Mouse (Mus musculus) brown adipose tissue, adult 24 weeks (tissue): ENCODE measurements at regions not wholly inside any gene's neighbourhood (a gene's known extent, or its start where the extent isn't known, plus 50 kb on each side); places are given as distances from the start of the nearest gene placed in this dataset.
"Not testable (repeated sequence)": the region's sequence is repeated elsewhere in the genome, so short reads cannot be mapped to it uniquely, and the experiment has no call there.

ENCODE experiments used
- H3K27ac ChIP-seq: fragments of 200-500 bp; replicated peaks from 2 replicates; pipeline ENCODE4 v1.5.1; 2012; ENCODE audit warnings: low read depth, mild to moderate bottlenecking, low read length
- H3K4me1 ChIP-seq: fragments of 200-500 bp; 2 replicates; pipeline ENCODE4 v1.6.1; 2012; ENCODE audit warnings: low read length, mixed read lengths; ENCODE audit not compliant: control insufficient read depth, insufficient read depth, insufficient read length
- H3K4me3 ChIP-seq: fragments of 200-500 bp; 2 replicates; pipeline ENCODE4 v1.5.1; 2012; ENCODE audit warnings: low read depth, mild to moderate bottlenecking, low read length, moderate library complexity; ENCODE audit not compliant: insufficient read depth

DNA sequence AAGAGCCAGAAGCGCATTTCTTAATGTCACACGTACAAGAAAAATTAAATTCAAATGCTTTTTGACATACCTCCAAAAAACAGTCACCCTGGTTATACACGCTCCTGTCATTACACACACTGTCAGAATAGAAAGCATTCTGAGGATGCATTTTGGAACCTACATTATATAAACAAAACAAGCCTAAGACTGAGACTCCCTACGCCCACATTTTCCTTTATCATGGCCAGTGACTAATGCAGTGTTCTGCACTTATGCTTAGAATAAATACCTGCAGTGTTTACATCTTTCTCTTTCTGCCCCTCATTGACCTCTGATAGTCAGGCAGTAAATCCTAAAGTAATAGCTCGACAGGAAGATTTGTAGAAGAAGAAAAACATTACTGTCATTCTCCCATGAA, 354.7 kb upstream of the Pkdcc start:
- H3K4me1 ChIP-seq, result no peaks in the 10 kb centered on the region
- no peak overlapping the region for H3K4me3 ChIP-seq
- H3K27ac ChIP-seq, result no peak overlapping the region

DNA sequence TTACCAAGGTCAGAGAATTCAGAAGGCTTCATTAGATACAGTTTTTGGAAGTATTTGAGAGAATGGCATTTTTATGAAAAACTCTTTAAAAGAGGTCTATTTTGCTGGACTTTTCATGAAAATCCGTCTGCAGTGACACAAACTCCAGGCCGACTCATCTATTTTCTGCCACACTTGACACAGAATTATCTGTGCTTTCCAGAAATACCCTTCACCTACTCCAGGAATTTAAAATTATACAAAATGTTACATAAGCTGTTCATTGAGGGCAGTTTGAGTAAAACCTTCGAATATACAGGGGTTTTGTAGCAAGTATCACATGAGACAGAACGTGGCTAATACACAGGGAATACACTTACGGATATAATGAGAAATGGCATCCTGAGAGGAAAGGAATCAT, 354.1 kb upstream of the Pkdcc start:
- Histone ChIP-seq H3K4me1 (no peaks in the 10 kb centered on the region), H3K4me3 (no peak overlapping the region), H3K27ac (no peak overlapping the region)

DNA sequence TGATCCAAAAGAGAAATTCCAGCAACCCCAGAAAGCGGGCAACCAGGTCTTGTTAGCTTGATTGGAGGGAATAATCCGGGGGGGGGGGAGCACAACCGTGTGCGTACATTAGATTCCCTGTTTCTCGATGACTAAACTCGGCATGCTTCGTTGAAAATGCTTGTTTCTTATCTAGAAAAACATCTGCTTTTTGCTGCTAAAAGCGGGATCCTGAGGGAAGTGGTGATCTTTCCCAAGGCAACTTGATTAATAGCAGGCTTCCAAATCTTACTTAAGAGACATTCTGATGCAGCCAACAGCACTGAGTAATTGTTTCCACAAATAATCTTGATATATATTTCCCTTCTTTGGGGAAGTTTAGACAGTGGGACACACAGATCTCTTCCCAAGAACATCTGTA, 338.0 kb upstream of the Pkdcc start:
- H3K4me1 ChIP-seq, result no peaks in the 10 kb centered on the region
- H3K4me3 ChIP-seq, result no peak overlapping the region
- H3K27ac ChIP-seq, result no peak overlapping the region

DNA sequence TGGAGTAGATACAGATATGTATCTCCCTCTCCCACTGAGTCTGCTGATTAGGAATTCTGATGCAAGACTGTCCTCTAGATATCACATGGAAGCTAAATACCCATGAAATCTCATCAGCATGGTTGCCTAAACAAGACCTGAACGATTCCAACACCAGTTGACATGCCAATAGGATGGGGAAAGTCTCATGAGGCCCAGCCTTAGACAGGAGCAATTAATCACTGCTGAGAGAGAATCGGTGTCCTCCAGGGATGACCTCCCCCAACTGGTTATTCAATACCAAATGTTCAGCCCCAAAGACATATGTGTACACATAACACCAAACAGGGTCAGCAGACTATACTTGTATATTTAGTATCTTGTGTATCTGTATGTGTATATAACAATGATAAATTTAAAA, 314.5 kb upstream of the Pkdcc start:
- no peak overlapping the region for H3K27ac ChIP-seq

DNA sequence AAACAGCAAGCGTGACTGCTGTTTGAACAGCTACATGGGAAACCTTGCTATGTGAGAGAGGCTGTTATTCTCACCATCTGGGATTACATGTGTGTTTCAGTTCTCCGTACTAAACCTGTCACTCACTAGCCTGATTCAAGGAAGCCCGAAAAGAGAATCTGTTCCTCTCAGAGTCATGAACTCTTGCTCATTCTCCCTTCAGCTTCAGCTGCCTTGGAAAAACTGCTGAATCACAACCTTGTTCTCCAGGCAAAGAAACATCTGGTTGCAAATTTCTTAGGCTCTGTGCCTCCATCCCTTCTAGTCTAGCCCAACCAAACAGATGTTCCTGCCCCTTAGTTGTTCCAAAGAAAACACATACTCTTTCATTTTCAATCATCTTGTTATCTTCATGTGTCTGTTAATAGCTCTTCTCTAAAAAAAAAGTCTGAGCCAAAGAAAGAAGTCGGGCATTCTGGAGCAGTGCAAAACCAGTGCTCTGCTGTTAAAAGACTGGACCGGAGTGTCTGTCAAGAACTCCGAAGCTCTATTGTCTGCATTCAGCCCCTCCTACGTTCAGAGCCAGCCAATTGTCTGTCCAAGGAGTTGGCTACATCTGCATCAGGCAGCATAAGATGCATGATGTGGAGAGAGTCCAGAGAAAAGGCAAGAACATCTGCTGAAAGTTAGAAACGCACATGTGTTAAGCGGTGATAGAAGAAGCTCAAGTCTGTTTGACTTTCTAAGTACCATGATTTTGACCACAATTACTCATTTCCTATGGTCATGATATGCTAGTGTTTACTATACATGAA, 313.8 kb upstream of the Pkdcc start:
- H3K4me1 ChIP-seq, result no peaks in the 10 kb centered on the region
- no peak overlapping the region for H3K4me3 ChIP-seq
- H3K27ac ChIP-seq, result no peak overlapping the region

More for the DNA sequence above, 314.5 kb upstream of the Pkdcc start:
- Histone ChIP-seq H3K4me3 (no peak overlapping the region), H3K4me1 (no peaks in the 10 kb centered on the region)

GRCm38 (mm10) chr17:82904961-82905360, 310.1 kb upstream of the Pkdcc start:
- no peak overlapping the region for H3K27ac ChIP-seq
- no peaks in the 10 kb centered on the region for H3K4me1 ChIP-seq
- H3K4me3 ChIP-seq, result no peak overlapping the region

DNA sequence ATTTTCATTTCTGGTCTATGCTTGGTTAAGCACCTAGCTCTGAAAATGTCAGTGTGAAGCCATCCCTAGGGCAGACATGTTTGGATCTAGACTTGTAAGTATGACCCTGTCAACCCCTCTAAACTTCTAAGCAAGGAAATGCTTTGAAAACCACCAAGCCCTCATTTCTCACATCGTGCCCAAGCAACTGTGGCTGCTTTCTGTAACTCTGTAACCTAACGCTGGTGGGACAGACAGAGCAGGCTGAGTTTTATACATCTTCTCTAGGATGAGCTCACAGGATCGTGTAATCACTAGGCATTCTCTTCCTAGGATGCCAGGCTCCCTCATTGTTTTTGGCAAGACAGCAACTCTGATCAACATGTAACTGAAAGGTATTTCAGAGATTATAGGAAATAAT, 309.6 kb upstream of the Pkdcc start:
- Histone ChIP-seq H3K4me3 (no peak overlapping the region), H3K4me1 (no peaks in the 10 kb centered on the region), H3K27ac (no peak overlapping the region)

DNA sequence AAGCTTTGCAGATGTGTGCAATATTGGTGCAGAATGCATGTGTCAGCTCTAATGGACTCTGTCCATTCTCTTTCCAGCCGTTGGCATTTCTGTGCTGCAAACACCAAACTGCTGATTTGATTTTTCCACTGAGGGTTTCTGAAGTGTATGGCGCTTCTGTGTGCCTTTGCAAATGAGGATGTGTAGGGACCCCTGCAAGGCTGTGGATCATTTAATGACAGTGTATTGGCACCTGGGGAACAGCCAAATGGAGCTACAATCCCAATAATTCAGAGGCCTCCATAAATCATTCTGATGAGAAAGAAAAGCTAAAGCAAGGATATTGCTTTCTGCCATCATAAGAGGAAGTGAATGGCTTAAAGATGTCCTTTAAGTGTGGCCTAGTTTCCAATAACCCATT, 305.9 kb upstream of the Pkdcc start:
- H3K4me3 ChIP-seq, result no peak overlapping the region
- H3K27ac ChIP-seq, result no peak overlapping the region
- H3K4me1 ChIP-seq, result no peaks in the 10 kb centered on the region

GRCm38 (mm10) chr17:82922986-82923385, 292.1 kb upstream of the Pkdcc start:
- H3K4me1 ChIP-seq, H3K27ac ChIP-seq, H3K4me3 ChIP-seq: not testable (repeated sequence)

GRCm38 (mm10) chr17:82925751-82926150, 289.3 kb upstream of the Pkdcc start:
- H3K4me3 ChIP-seq, result no peak overlapping the region
- H3K4me1 ChIP-seq, result no peaks in the 10 kb centered on the region
- no peak overlapping the region for H3K27ac ChIP-seq

- H3K4me1 ChIP-seq, result no peaks in the 10 kb centered on the region
- H3K4me3 ChIP-seq, result no peak overlapping the region
- no peak overlapping the region for H3K27ac ChIP-seq
Observed at GRCm38 (mm10) chr17:82927681-82928080, 287.4 kb upstream of the Pkdcc start.

- no peak overlapping the region for H3K4me3 ChIP-seq
- no peaks in the 10 kb centered on the region for H3K4me1 ChIP-seq
- H3K27ac ChIP-seq, result no peak overlapping the region
Observed at GRCm38 (mm10) chr17:82929511-82929910, 285.6 kb upstream of the Pkdcc start.

- Histone ChIP-seq H3K27ac (no peak overlapping the region), H3K4me3 (no peak overlapping the region), H3K4me1 (no peaks in the 10 kb centered on the region)
Observed at GRCm38 (mm10) chr17:82930738-82931137, 284.4 kb upstream of the Pkdcc start.

DNA sequence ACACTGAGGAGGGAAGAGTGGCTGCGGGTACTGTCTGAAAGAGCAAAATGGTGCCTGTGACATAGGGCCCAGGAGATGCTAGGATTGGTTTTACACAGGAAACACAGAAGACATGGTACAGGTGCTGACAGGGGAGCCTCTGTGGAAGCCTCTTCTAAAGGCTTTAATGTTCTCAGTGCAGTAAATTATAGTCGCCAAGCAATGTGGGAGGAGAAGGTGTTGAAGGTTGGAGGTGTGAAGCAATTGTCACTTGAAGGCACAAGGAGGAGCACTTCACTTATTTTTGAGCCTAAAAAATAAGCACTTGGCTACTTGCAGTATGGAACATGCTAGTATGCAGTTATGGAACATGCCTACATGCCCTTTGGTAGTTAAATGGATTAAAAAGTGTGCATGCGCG, 283.6 kb upstream of the Pkdcc start:
- Histone ChIP-seq H3K4me1 (no peaks in the 10 kb centered on the region), H3K4me3 (no peak overlapping the region), H3K27ac (no peak overlapping the region)

DNA sequence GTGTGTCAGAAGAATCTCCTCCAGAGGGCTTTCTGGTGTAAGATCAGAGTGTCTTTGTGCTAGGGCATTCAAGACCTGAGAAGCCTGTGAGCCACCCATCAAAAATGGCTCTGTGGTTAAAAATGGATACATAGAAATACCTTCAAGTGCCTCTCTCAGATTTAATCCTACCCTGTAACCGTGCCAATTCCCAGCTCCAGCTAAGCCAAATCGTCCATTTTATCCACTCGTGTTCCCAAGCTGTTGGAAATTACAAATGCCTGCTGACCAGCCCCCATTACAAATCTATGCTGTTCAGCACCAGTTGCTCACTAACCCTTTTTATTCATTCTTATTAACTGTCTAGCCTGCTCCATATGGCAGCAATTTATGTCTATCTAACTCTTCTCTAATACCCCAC, 278.3 kb upstream of the Pkdcc start:
- Histone ChIP-seq H3K4me3 (no peak overlapping the region), H3K27ac (no peak overlapping the region)

GRCm38 (mm10) chr17:82946083-82946482, 269.0 kb upstream of the Pkdcc start:
- Histone ChIP-seq H3K4me3 (no peak overlapping the region), H3K4me1 (no peaks in the 10 kb centered on the region), H3K27ac (no peak overlapping the region)

More for the DNA sequence above, 278.3 kb upstream of the Pkdcc start:
- H3K4me1 ChIP-seq, result no peaks in the 10 kb centered on the region
